Mouse (Mus musculus) heart, embryonic 13.5 days (tissue): ENCODE measurements around the gene Bri3. TPM values are rescaled to one million over a fixed set of nuclear protein-coding genes. Genes with fewer than 3 reads are reported as not detected.

ENCODE experiments used
- ATAC-seq: fragments of 200-750 bp; cut with Nextera tagmentation; 2 replicates; pipeline ENCODE4 v1.8.0; 2017; ENCODE audit warnings: moderate TSS enrichment; ENCODE audit not compliant: insufficient number of reproducible peaks, low FRiP score, low TSS enrichment; ENCODE audit errors: extremely low read depth
- H3K27ac ChIP-seq: fragments of 300-500 bp; sonication (generic); replicated peaks from 2 replicates; pipeline ENCODE4 v1.5.1; 2015; ENCODE audit warnings: moderate library complexity, mild to moderate bottlenecking, inconsistent platforms
- H3K27me3 ChIP-seq: fragments of 300-500 bp; sonication (generic); replicated peaks from 2 replicates; pipeline ENCODE4 v1.6.1; 2015; ENCODE audit warnings: mild to moderate bottlenecking, inconsistent platforms
- H3K36me3 ChIP-seq: fragments of 300-500 bp; sonication (generic); 2 replicates; pipeline ENCODE4 v1.6.1; 2015; ENCODE audit warnings: mild to moderate bottlenecking, inconsistent platforms
- H3K4me1 ChIP-seq: fragments of 300-500 bp; sonication (generic); 2 replicates; pipeline ENCODE4 v1.6.1; 2015; ENCODE audit warnings: inconsistent platforms
- H3K4me2 ChIP-seq: fragments of 300-500 bp; sonication (generic); 2 replicates; pipeline ENCODE4 v1.6.1; 2015; ENCODE audit warnings: inconsistent platforms, mild to moderate bottlenecking, moderate library complexity
- H3K4me3 ChIP-seq: fragments of 300-500 bp; sonication (generic); 2 replicates; pipeline ENCODE4 v1.5.1; 2015; ENCODE audit warnings: moderate library complexity, mild to moderate bottlenecking, inconsistent platforms
- H3K9ac ChIP-seq: fragments of 300-500 bp; sonication (generic); 2 replicates; pipeline ENCODE4 v1.6.1; 2015; ENCODE audit warnings: inconsistent platforms, mild to moderate bottlenecking, moderate library complexity
- H3K9me3 ChIP-seq: fragments of 300-500 bp; sonication (generic); 2 replicates; pipeline ENCODE4 v1.6.1; 2016; ENCODE audit warnings: inconsistent platforms
- WGBS: fragments of 180-500 bp; shearing (Covaris S2); methylation state at CpG from one replicate; pipeline ENCODE4 v1.1.7; 2015; ENCODE audit warnings: mixed read lengths; 5-methylcytosine and 5-hydroxymethylcytosine counted together
- polyA plus RNA-seq: library from polyadenylated mRNA; unstranded; fragments of >200 nt; fragmentation: Nextera tagmentation; extraction: Ambion mirVana; gene quantifications from 2 replicates; pipeline ENCODE4 v1.2.1, GENCODE M21; 2015

The Bri3 gene
- polyA plus RNA-seq, 1 experiment from 2014 or later: 126 TPM

GRCm38 (mm10) chr5:144234714-144235113 lies 9.5 kb upstream of the Bri3 start:
- no peak for ATAC-seq
- Histone ChIP-seq H3K36me3 (no peaks in the 10 kb centered on the region), H3K4me2 (no peak overlapping the region), H3K4me3 (no peak overlapping the region), H3K9me3 (peaks cover 9% of the 10 kb centered on the region; the same call in 1 of the 2 replicates), H3K27ac (no peak overlapping the region), H3K4me1 (no peaks in the 10 kb centered on the region), H3K27me3 (no peaks in the 10 kb centered on the region), H3K9ac (no peak overlapping the region)
- WGBS: 81% methylated on average over 7 of the region's 7 CpGs

GRCm38 (mm10) chr5:144238969-144239368 lies 5.3 kb upstream of the Bri3 start:
- Histone ChIP-seq H3K36me3 (no peaks in the 10 kb centered on the region), H3K9me3 (0 out of 2 replicates have a peak, but pooled peaks cover 3% of the 10 kb centered on the region), H3K27ac (no peak overlapping the region), H3K4me1 (peaks cover 7% of the 10 kb centered on the region), H3K27me3 (no peaks in the 10 kb centered on the region), H3K4me2 (no peak overlapping the region), H3K4me3 (no peak overlapping the region), H3K9ac (no peak overlapping the region)
- WGBS: 82% methylated on average over 1 of the region's 1 CpGs
- ATAC-seq: no peak

GRCm38 (mm10) chr5:144245592-144245991 lies 1.4 kb downstream of the Bri3 start:
- no peak for ATAC-seq
- WGBS: 83% methylated on average over 2 of the region's 2 CpGs
- Histone ChIP-seq H3K4me3 (no peak overlapping the region), H3K36me3 (no peaks in the 10 kb centered on the region), H3K4me2 (no peak overlapping the region), H3K9me3 (no peaks in the 10 kb centered on the region), H3K9ac (no peak overlapping the region), H3K27me3 (no peaks in the 10 kb centered on the region), H3K4me1 (peaks cover 24% of the 10 kb centered on the region), H3K27ac (no peak overlapping the region)

- H3K27me3 ChIP-seq: no peaks in the 10 kb centered on the region
- no peak for ATAC-seq
- no peaks in the 10 kb centered on the region for H3K36me3 ChIP-seq
- WGBS: 66% methylated on average over 7 of the region's 7 CpGs
- H3K4me1 ChIP-seq: peaks cover 24% of the 10 kb centered on the region
- no peaks in the 10 kb centered on the region for H3K9me3 ChIP-seq
- H3K4me3 ChIP-seq: no peak overlapping the region
- no peak overlapping the region for H3K4me2 ChIP-seq
- H3K27ac ChIP-seq: no peak overlapping the region
- no peak overlapping the region for H3K9ac ChIP-seq
These were observed 2.4 kb downstream of the Bri3 start for GRCm38 (mm10) chr5:144246669-144247068.

GRCm38 (mm10) chr5:144247307-144247706 lies 3.1 kb downstream of the Bri3 start:
- H3K27me3 ChIP-seq: no peaks in the 10 kb centered on the region
- no peak for ATAC-seq
- H3K9ac ChIP-seq: no peak overlapping the region
- no peak overlapping the region for H3K4me3 ChIP-seq
- H3K4me2 ChIP-seq: no peak overlapping the region
- no peaks in the 10 kb centered on the region for H3K9me3 ChIP-seq
- WGBS: 73% methylated on average over 10 of the region's 10 CpGs
- peaks cover 22% of the 10 kb centered on the region for H3K4me1 ChIP-seq
- H3K36me3 ChIP-seq: no peaks in the 10 kb centered on the region
- H3K27ac ChIP-seq: peak overlapping the region; percentile 16; the same call in 1 of the 2 replicates

GRCm38 (mm10) chr5:144247906-144248585 lies 3.8 kb downstream of the Bri3 start:
- 47% methylated on average over 10 of the region's 10 CpGs for WGBS
- H3K4me2 ChIP-seq: no peak overlapping the region
- H3K36me3 ChIP-seq: no peaks in the 10 kb centered on the region
- H3K9me3 ChIP-seq: no peaks in the 10 kb centered on the region
- H3K27me3 ChIP-seq: no peaks in the 10 kb centered on the region
- no peak overlapping the region for H3K9ac ChIP-seq
- no peak for ATAC-seq
- H3K4me3 ChIP-seq: no peak overlapping the region
- peaks cover 16% of the 10 kb centered on the region for H3K4me1 ChIP-seq
- H3K27ac ChIP-seq: peak overlapping the region; percentile 16; the same call in 1 of the 2 replicates

GRCm38 (mm10) chr5:144249871-144250270 lies 5.6 kb downstream of the Bri3 start:
- WGBS: 82% methylated on average over 3 of the region's 3 CpGs
- H3K4me2 ChIP-seq: no peak overlapping the region
- peaks cover 25% of the 10 kb centered on the region for H3K4me1 ChIP-seq
- H3K9ac ChIP-seq: no peak overlapping the region
- H3K36me3 ChIP-seq: no peaks in the 10 kb centered on the region
- no peak for ATAC-seq
- no peak overlapping the region for H3K4me3 ChIP-seq
- no peaks in the 10 kb centered on the region for H3K9me3 ChIP-seq
- no peaks in the 10 kb centered on the region for H3K27me3 ChIP-seq
- no peak overlapping the region for H3K27ac ChIP-seq

- Histone ChIP-seq H3K27ac (no peak overlapping the region), H3K9me3 (no peaks in the 10 kb centered on the region), H3K36me3 (no peaks in the 10 kb centered on the region), H3K4me1 (peaks cover 28% of the 10 kb centered on the region), H3K4me3 (no peak overlapping the region), H3K27me3 (no peaks in the 10 kb centered on the region), H3K4me2 (no peak overlapping the region), H3K9ac (no peak overlapping the region)
- ATAC-seq: no peak
- WGBS: 83% methylated on average over 13 of the region's 13 CpGs
These were observed 7.8 kb downstream of the Bri3 start for GRCm38 (mm10) chr5:144251876-144252577.

- WGBS: 72% methylated on average over 4 of the region's 4 CpGs
- Histone ChIP-seq H3K4me1 (peaks cover 30% of the 10 kb centered on the region), H3K4me3 (no peak overlapping the region), H3K27me3 (no peaks in the 10 kb centered on the region), H3K27ac (no peak overlapping the region), H3K9ac (no peak overlapping the region), H3K9me3 (no peaks in the 10 kb centered on the region), H3K4me2 (no peak overlapping the region), H3K36me3 (no peaks in the 10 kb centered on the region)
- ATAC-seq: no peak
These were observed 9.0 kb downstream of the Bri3 start for GRCm38 (mm10) chr5:144253212-144253611.

GRCm38 (mm10) chr5:144254122-144254810 lies 10.0 kb downstream of the Bri3 start:
- no peaks in the 10 kb centered on the region for H3K27me3 ChIP-seq
- peak overlapping the region; percentile 100 for H3K9ac ChIP-seq
- peaks cover 5% of the 10 kb centered on the region for H3K36me3 ChIP-seq
- H3K27ac ChIP-seq: peak overlapping the region; percentile 97
- peaks cover 38% of the 10 kb centered on the region for H3K4me1 ChIP-seq
- WGBS: 53% methylated on average over 16 of the region's 16 CpGs
- H3K9me3 ChIP-seq: no peaks in the 10 kb centered on the region
- peak; percentile 34 for ATAC-seq
- peak overlapping the region; percentile 94 for H3K4me2 ChIP-seq
- peak overlapping the region; percentile 98 for H3K4me3 ChIP-seq

GRCm38 (mm10) chr5:144254811-144255631 lies 10.8 kb downstream of the Bri3 start:
- Histone ChIP-seq H3K4me3 (peak overlapping the region; percentile 98), H3K4me2 (peak overlapping the region; percentile 94), H3K36me3 (peaks cover 12% of the 10 kb centered on the region), H3K9ac (peak overlapping the region; percentile 100), H3K27me3 (no peaks in the 10 kb centered on the region), H3K27ac (peak overlapping the region; percentile 97), H3K9me3 (no peaks in the 10 kb centered on the region), H3K4me1 (peaks cover 46% of the 10 kb centered on the region)
- ATAC-seq: peak; percentile 77
- 1% methylated on average over 71 of the region's 84 CpGs for WGBS
